Mouse (Mus musculus) olfactory bulb, adult 2 months (tissue): ENCODE results near the gene Ctcfl.

ENCODE experiments used
- CTCF ChIP-seq: fragments of 200-500 bp; IDR thresholded peaks from 2 replicates; pipeline ENCODE4 v1.5.1; 2012; ENCODE audit warnings: low read depth, mild to moderate bottlenecking, low read length, moderate library complexity; ENCODE audit not compliant: insufficient read depth
- POLR2A ChIP-seq: fragments of 200-500 bp; IDR thresholded peaks from 2 replicates; pipeline ENCODE4 v1.6.1; 2012; ENCODE audit warnings: mild to moderate bottlenecking, low read depth, low read length, moderate library complexity; ENCODE audit not compliant: insufficient read depth

GRCm38 (mm10) chr2:173049817-173050216 lies 69.5 kb downstream of the Ctcfl start:
- TF ChIP-seq CTCF (no peak), POLR2A (no peak)
